Mouse (Mus musculus): ENCODE measurements around the gene Acmsd. TPM values are rescaled to one million over a fixed set of nuclear protein-coding genes. Genes with fewer than 3 reads are reported as not detected.
"Not testable (repeated sequence)": the region's sequence is repeated elsewhere in the genome, so short reads cannot be mapped to it uniquely, and the experiment has no call there.

Acmsd gene
- polyA plus RNA-seq, 1 experiment from 2014 or later, result 9.2 TPM

DNA sequence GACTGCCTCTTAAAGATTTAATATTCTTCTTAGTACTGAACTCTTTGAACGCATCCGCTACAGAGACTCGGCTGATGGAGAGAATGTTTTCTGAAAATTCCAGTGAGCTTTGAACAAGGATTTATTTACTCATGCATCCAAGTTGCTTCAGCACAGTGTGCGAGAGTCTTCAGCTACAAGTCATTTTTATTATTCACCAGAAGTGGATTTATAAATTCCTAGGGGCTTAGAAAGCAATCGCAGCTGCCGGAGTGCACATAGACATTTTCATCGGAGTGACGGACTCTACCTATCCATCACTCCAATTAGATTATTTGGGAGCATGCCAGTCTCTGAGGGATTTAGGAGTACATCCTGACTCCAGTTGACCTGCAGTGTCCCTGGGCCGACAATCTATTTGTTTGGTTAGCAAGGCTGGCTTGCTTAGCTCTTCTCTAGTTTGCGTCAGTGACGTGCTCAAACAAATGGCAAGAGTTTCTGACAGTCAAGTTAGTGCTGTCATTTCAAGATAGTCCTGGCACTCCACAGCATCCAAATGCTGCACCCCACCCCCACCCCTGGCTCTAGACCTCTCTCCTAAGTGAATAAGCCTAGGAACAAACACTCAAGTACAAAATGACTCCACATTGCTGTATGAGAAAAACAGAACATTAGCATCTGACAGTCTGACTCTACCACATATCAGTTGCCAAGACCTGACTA lies 21.3 kb downstream of the Acmsd start:
- Histone ChIP-seq H3K4me3 (replicated peaks) (no peak overlapping the region), H3K27ac (no peak overlapping the region), H3K27me3 (no peaks in the 10 kb centered on the region), H3K9me3 (replicated peaks) (no peaks in the 10 kb centered on the region), H3K4me1 (replicated peaks) (peaks cover 18% of the 10 kb centered on the region), H3K9ac (no peak overlapping the region), H3K4me2 (no peak overlapping the region), H3K36me3 (no peaks in the 10 kb centered on the region)
- ATAC-seq (ENCODE audit: low read depth) (no peak), DNase-seq (no peak)
- 75% methylated on average over 11 of the region's 11 CpGs for WGBS (ENCODE audit: insufficient replicate concordance)

DNA sequence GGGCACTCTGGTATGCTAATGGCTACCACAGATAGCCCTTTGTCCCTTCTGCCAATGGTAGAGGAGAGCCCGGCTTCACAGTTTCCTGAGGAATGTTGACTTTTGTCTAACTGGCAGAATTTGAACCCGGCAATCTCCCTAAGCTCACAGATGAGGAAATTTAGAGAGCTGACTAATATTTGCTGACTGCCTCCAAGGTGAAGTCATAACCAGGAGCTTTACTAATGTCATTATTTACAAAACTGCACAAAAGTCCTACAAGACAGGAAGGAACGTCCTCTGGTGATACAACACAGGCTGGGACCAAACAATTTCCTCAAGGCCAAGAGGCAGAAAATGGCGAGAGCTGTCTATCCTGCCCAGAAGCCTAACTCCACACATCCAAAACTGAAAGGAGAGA lies 26.6 kb downstream of the Acmsd start:
- ATAC-seq (ENCODE audit: low read depth), result no peak
- H3K27ac ChIP-seq, result peak overlapping the region; percentile 95
- peak overlapping the region; percentile 64 for H3K4me2 ChIP-seq
- peak overlapping the region; percentile 57 for H3K9ac ChIP-seq
- H3K36me3 ChIP-seq, result no peaks in the 10 kb centered on the region
- peaks cover 57% of the 10 kb centered on the region for H3K4me1 ChIP-seq (replicated peaks)
- H3K4me3 ChIP-seq (replicated peaks), result no peak overlapping the region
- H3K27me3 ChIP-seq, result no peaks in the 10 kb centered on the region
- no peaks in the 10 kb centered on the region for H3K9me3 ChIP-seq (replicated peaks)
- DNase-seq, result no peak
- WGBS (ENCODE audit: insufficient replicate concordance), result 39% methylated on average over 4 of the region's 4 CpGs

DNA sequence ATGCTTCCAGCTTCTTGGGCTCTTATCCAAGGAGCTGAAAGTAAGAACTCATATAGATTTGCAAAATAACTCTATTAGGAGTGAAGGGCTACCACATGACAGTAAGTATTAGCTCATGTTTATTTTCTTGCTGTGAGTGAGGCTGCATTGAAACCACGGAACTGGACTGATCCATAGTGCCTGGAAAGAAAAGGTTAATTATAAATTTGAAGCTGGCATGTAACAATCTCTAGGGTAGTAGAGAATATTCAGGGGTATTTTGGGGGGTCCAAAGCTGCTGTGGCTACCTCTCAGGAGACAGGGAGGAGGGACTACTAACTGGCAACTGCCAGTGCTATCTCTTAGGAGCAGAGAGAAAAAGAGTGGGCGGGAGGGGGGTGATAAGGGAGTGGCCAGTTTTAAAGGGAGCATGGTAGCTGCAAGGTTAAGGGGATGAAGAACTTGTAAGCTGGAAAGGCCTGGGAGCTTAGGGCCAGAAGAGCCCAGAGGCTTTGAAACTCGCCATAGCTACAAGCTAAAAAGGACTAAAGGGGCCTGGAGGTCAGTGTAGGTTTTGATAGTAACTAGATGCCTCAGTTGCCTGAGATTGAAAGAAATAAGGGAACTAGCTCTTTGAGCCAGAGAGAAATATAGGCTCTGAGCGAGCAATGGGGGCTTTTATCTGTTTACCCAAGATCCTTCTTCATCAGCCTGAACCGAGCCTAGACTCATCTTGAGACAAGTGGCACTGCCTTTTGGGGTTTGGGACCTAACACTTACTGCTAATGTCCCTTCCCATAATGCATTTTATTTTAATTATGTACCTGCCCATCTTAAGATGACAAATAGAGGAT lies 27.3 kb downstream of the Acmsd start:
- H3K27ac ChIP-seq, result peak overlapping the region; percentile 95
- peak overlapping the region; percentile 73 for H3K9ac ChIP-seq
- no peaks in the 10 kb centered on the region for H3K27me3 ChIP-seq
- no peaks in the 10 kb centered on the region for H3K36me3 ChIP-seq
- H3K4me1 ChIP-seq (replicated peaks), result peaks cover 55% of the 10 kb centered on the region
- DNase-seq (peak; percentile 78), ATAC-seq (ENCODE audit: low read depth) (peak; percentile 99)
- WGBS (ENCODE audit: insufficient replicate concordance), result 13% methylated on average over 5 of the region's 5 CpGs
- peak overlapping the region; percentile 64 for H3K4me2 ChIP-seq
- H3K4me3 ChIP-seq (replicated peaks), result peak overlapping the region; percentile 43
- no peaks in the 10 kb centered on the region for H3K9me3 ChIP-seq (replicated peaks)

DNA sequence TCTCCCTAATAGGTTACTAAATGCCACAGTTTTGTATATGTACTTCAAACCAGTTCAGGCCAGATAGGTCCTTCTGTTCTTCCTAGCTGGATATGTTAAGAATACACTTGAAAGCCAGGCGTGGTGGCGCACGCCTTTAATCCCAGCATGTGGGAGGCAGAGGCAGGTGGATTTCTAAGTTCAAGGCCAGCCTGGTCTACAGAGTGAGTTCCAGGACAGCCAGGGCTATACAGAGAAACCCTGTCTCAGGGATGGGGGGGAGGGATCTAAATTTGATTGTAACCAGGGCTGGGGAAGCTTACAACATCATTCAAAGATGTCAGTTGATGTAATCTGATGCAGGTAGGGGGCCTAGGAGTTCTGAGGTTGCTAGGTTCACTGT lies 27.9 kb downstream of the Acmsd start:
- peak overlapping the region; percentile 43 for H3K4me3 ChIP-seq (replicated peaks)
- H3K9me3 ChIP-seq (replicated peaks); H3K27me3 ChIP-seq; DNase-seq; H3K36me3 ChIP-seq: not testable (repeated sequence)
- peak overlapping the region; percentile 95 for H3K27ac ChIP-seq
- ATAC-seq (ENCODE audit: low read depth), result peak; percentile 5; the same call in 1 of the 2 replicates
- H3K4me1 ChIP-seq (replicated peaks), result peaks cover 55% of the 10 kb centered on the region
- H3K4me2 ChIP-seq, result peak overlapping the region; percentile 64
- H3K9ac ChIP-seq, result peak overlapping the region; percentile 73
- 64% methylated on average over 3 of the region's 3 CpGs for WGBS (ENCODE audit: insufficient replicate concordance)

DNA sequence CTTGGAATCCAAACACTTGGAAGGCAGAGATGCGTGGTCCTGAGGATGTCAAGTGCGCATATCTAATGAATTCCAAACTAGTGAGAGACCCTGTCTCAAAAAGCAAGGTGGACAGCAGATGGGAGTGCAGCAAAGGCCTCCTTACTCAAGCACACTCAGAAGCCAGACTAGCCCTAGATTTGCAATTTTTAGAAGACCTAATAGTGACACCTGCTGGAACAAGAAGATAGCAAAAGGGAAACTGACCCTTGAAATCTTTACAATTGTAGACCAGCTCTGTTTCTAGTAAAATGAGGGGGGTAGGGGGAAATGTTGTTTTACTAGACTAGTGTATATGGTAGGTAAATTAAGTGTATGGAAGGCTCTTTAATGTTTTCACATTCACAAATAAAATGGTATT lies 36.3 kb downstream of the Acmsd start:
- Histone ChIP-seq H3K4me1 (replicated peaks) (0 out of 2 replicates have a peak, but pooled peaks cover 3% of the 10 kb centered on the region), H3K27me3 (no peaks in the 10 kb centered on the region), H3K4me3 (replicated peaks) (no peak overlapping the region), H3K36me3 (no peaks in the 10 kb centered on the region), H3K9ac (no peak overlapping the region), H3K4me2 (no peak overlapping the region), H3K27ac (no peak overlapping the region), H3K9me3 (replicated peaks) (no peaks in the 10 kb centered on the region)
- 63% methylated on average over 2 of the region's 2 CpGs for WGBS (ENCODE audit: insufficient replicate concordance)
- ATAC-seq (ENCODE audit: low read depth) (no peak), DNase-seq (no peak)

DNA sequence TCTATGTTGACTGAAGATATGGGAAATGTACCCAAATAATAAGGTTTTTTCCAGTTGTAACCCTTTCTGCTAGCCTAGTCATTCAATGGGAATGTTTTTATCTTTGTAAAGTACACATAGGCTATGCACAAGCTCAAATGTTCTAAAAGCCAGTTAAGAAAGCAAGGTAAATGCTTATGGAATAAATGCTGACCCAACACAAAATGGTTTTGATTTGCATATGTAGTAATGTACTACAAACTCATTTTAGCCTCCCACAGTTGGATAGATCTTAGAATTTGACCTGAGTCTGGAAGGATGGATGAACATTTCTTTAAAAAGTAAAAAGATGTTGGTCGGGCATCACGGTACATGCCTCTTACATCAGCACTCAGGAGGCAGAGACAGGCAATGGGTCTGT lies 37.5 kb downstream of the Acmsd start:
- 0 out of 2 replicates have a peak, but pooled peaks cover 6% of the 10 kb centered on the region for H3K36me3 ChIP-seq
- no peak for DNase-seq
- WGBS (ENCODE audit: insufficient replicate concordance), result 74% methylated on average over 2 of the region's 2 CpGs
- H3K27me3 ChIP-seq, result no peaks in the 10 kb centered on the region
- no peak overlapping the region for H3K4me3 ChIP-seq (replicated peaks)
- ATAC-seq (ENCODE audit: low read depth), result no peak
- no peaks in the 10 kb centered on the region for H3K9me3 ChIP-seq (replicated peaks)
- H3K9ac ChIP-seq, result no peak overlapping the region
- 0 out of 2 replicates have a peak, but pooled peaks cover 3% of the 10 kb centered on the region for H3K4me1 ChIP-seq (replicated peaks)
- no peak overlapping the region for H3K4me2 ChIP-seq
- H3K27ac ChIP-seq, result no peak overlapping the region

DNA sequence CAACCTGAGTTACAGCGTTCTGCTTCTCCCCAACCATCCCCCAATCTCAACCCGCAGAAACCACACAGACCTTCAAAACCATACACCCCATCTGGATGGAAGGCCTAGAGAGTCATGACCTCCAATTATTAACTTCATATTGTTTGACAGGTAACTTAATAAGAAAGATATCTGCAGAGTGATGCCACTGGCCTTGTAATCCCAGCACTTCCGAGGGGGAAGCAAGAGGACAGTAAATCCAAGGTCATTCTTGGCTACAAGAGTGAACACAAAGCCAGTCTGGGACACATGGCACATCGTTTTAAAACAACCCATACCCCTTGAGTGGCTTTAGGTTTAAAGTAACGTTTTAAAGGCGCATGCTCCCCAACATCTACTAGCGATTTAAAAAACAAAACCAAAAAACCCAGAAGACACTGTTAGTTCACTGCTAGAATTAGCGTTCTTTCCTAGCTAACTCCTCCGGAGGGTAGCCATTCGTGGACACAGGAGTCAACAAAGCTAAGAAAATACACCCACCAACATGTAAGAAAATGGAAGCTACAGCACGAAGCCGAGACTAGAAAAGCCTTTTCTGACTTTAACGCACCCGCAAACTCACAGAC lies 44.1 kb downstream of the Acmsd start:
- Histone ChIP-seq H3K4me3 (replicated peaks) (peak overlapping the region; percentile 89), H3K36me3 (peaks cover 13% of the 10 kb centered on the region; the same call in 1 of the 2 replicates), H3K4me1 (replicated peaks) (peaks cover 33% of the 10 kb centered on the region), H3K27me3 (no peaks in the 10 kb centered on the region), H3K9ac (peak overlapping the region; percentile 83), H3K27ac (peak overlapping the region; percentile 91), H3K9me3 (replicated peaks) (no peaks in the 10 kb centered on the region), H3K4me2 (peak overlapping the region; percentile 91)
- ATAC-seq (ENCODE audit: low read depth), result peak; percentile 5
- no peak for DNase-seq
- under 1% methylated on average over 14 of the region's 14 CpGs for WGBS (ENCODE audit: insufficient replicate concordance)

DNA sequence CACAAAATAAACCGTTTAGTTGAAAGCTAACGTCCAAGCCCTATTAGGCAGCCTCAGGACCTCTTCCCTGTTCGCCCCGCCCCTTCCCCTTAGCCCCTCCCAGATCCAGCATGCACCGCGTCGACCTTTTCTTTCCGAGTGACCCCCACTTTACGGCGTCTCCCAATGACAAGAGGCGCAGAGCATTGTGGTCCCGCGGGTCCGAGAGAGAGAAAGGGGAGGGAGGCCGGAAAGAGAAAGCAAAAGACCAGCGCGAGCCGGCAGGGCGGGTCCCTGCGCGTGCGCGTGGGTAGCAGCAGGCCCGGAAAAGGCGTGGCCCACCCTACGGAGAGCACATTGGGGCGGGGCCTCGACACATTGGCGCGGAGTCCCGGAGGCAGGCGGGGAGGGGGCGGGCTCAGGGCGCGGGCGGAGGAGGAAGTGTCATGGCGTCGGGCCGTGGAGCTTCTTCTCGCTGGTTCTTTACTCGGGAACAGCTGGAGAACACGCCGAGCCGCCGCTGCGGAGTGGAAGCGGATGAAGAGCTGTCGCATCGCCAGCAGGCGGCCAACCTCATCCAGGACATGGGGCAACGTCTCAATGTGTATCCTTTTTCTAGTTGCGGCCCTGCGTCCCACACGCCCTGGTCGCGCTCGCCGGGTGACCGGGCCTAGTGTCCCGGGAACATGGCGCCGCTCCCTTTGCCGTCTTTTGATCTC lies 44.7 kb downstream of the Acmsd start, which contains the start of gene Ccnt2:
Ccnt2 (plus strand) TSS at position 362 of the 698 bp plus-strand sequence.
- Histone ChIP-seq H3K4me3 (replicated peaks) (peak within 1 kb of the TSS; percentile 89), H3K27me3 (no peaks in the 10 kb centered on the region), H3K9me3 (replicated peaks) (no peaks in the 10 kb centered on the region), H3K4me1 (replicated peaks) (peaks cover 38% of the 10 kb centered on the region), H3K27ac (peak within 1 kb of the TSS; percentile 91), H3K9ac (peak within 1 kb of the TSS; percentile 93), H3K36me3 (peaks cover 13% of the 10 kb centered on the region; the same call in 1 of the 2 replicates), H3K4me2 (peak within 1 kb of the TSS; percentile 91)
- ATAC-seq (ENCODE audit: low read depth) (peak; percentile 97), DNase-seq (peak; percentile 99)
- WGBS (ENCODE audit: insufficient replicate concordance), result under 1% methylated on average over 63 of the region's 63 CpGs

DNA sequence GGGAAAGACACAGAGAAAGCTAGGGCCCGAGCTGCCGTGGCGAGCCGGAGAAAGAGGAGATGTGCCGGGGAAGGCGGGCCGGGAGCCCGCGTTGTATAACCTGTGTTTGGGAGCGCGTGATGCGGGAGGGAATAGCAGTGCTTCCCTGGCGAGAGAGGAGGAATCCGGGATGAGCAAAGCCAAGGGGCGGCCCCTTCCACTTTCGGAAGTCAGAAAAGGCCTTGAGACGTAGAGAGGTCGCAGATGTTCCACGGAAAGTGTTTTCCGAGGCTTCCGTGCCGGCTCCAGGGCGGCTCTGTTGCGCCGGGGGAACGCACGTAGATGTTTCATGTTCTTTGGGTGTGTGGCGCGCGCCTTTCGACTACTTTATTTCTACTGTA lies 45.3 kb downstream of the Acmsd start:
- Histone ChIP-seq H3K9ac (peak overlapping the region; percentile 93), H3K4me3 (replicated peaks) (peak overlapping the region; percentile 89), H3K27ac (peak overlapping the region; percentile 91), H3K4me1 (replicated peaks) (peaks cover 44% of the 10 kb centered on the region), H3K4me2 (peak overlapping the region; percentile 79), H3K9me3 (replicated peaks) (no peaks in the 10 kb centered on the region), H3K36me3 (peaks cover 19% of the 10 kb centered on the region), H3K27me3 (no peaks in the 10 kb centered on the region)
- no peak for DNase-seq
- ATAC-seq (ENCODE audit: low read depth), result no peak
- WGBS (ENCODE audit: insufficient replicate concordance), result under 1% methylated on average over 31 of the region's 31 CpGs

DNA sequence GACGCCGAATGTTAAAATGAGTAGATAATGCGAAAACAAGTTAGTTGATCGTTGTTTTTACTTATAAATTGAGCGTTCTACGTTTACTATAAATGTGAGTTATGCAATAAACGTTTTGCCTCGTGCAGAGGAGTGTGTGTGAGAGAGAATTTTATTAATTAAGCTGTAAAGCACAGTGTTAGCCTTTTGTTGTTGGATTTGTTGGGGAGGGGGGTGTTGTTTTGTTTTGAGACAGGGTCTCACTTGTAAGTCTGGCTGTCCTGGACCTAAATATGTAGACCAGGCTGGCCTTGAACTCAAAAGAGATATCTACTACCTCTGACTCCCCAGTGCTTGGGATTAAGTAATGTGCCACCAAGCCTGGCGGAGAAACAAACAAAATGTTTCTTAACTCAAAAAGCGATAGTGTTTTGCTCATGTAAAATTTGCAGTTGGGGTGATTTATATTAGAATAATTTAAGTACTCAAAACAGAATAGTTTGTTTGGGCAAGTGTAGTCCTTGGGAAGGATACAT lies 46.0 kb downstream of the Acmsd start:
- Histone ChIP-seq H3K9me3 (replicated peaks) (no peaks in the 10 kb centered on the region), H3K36me3 (peaks cover 20% of the 10 kb centered on the region), H3K27me3 (no peaks in the 10 kb centered on the region), H3K4me2 (peak overlapping the region; percentile 79), H3K4me3 (replicated peaks) (peak overlapping the region; percentile 89), H3K9ac (peak overlapping the region; percentile 93), H3K27ac (peak overlapping the region; percentile 91; the same call in 1 of the 2 replicates), H3K4me1 (replicated peaks) (peaks cover 52% of the 10 kb centered on the region)
- 5% methylated on average over 10 of the region's 10 CpGs for WGBS (ENCODE audit: insufficient replicate concordance)
- DNase-seq, result no peak
- ATAC-seq (ENCODE audit: low read depth), result no peak
